Mouse (Mus musculus): ENCODE measurements around the gene Mex3a. TPM values are rescaled to one million over a fixed set of nuclear protein-coding genes. Genes with fewer than 3 reads are reported as not detected.

Gene Mex3a
- polyA plus RNA-seq, 1 experiment = 1.5 TPM

DNA sequence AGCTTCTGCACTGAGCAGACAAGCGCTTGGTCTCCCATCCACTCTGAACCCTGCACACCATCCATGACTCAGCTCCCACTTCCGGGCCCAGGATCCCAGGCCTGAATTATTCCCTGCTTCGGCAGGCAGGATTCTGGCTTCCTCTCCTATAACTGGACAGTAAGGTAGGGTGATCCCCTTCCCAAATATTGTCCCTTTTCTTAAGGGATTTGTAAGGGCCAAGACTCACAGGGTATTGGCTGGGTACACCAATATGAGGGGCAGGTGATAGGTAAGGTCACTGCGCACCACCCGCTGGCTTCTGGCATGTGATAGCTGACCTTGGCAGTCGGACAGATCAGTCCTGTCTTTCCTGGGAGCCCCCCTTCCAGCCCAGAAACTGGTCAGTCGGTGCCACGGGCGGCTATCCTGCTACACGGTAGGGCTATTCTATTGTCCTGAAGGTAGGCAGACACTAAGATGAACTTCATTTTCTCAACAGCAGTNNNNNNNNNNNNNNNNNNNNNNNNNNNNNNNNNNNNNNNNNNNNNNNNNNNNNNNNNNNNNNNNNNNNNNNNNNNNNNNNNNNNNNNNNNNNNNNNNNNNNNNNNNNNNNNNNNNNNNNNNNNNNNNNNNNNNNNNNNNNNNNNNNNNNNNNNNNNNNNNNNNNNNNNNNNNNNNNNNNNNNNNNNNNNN lies 36.3 kb upstream of the Mex3a start:
- Histone ChIP-seq H3K4me1 (ENCODE audit: control insufficient read depth, insufficient read depth, low read length) (peaks cover 17% of the 10 kb centered on the region), H3K4me3 (ENCODE audit: insufficient read depth, low read length) (no peak overlapping the region), H3K27ac (ENCODE audit: insufficient read depth, low read length) (no peak overlapping the region)
- TF ChIP-seq CTCF (IDR thresholded peaks at IDR 0.05; ENCODE audit: extremely low read depth, insufficient read depth, low read length) (no peak), POLR2A (IDR thresholded peaks at IDR 0.05; ENCODE audit: extremely low read depth, insufficient read depth, low read length) (no peak)

DNA sequence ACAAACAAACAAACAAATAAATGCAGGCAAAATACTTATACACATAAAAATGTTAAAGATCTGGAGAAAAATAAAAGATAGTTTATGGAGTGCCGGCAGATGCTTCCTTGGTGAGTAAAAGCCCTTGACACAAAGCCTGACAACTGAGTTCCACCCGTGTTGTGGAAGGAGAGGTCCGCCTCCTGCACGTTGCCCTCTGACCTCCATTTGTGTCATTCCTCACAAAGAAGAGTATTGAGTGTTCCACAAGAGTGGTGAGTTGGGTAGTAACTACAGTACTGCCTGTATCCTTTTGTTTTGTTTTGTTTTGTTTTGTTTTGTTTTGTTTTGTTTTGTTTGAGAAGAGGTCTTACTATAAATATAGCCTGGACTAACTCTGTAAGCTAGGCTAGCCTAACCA lies 32.6 kb upstream of the Mex3a start:
- TF ChIP-seq CTCF (IDR thresholded peaks at IDR 0.05; ENCODE audit: extremely low read depth, insufficient read depth, low read length) = no peak
- no peak for TF ChIP-seq POLR2A (IDR thresholded peaks at IDR 0.05; ENCODE audit: extremely low read depth, insufficient read depth, low read length)
- H3K27ac ChIP-seq (ENCODE audit: insufficient read depth, low read length) = no peak overlapping the region
- peaks cover 7% of the 10 kb centered on the region for H3K4me1 ChIP-seq (ENCODE audit: control insufficient read depth, insufficient read depth, low read length)
- no peak overlapping the region for H3K4me3 ChIP-seq (ENCODE audit: insufficient read depth, low read length)

DNA sequence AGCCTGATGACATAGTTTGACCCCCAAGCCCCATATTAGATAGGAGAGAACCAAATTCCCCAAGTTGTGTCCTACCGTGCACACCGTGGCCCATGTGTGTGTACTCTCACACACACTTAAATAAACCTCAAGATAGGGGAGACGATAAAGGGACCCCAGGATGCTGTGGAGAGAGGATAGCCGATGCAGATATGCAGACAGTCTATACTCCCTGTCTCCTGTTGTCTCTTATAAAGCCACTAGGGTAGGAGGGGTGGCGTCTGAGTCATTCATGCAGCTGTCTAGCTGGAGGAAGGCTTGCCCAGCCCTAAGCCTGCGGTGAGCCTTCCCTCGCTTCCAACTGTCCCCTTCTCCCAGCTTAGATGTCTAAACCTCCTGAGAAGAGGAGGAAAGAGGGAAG lies 32.1 kb upstream of the Mex3a start:
- Histone ChIP-seq H3K4me1 (ENCODE audit: control insufficient read depth, insufficient read depth, low read length) (peaks cover 5% of the 10 kb centered on the region), H3K27ac (ENCODE audit: insufficient read depth, low read length) (no peak overlapping the region), H3K4me3 (ENCODE audit: insufficient read depth, low read length) (no peak overlapping the region; the same call in 1 of the 2 replicates)
- TF ChIP-seq POLR2A (IDR thresholded peaks at IDR 0.05; ENCODE audit: extremely low read depth, insufficient read depth, low read length) (no peak), CTCF (IDR thresholded peaks at IDR 0.05; ENCODE audit: extremely low read depth, insufficient read depth, low read length) (no peak)

DNA sequence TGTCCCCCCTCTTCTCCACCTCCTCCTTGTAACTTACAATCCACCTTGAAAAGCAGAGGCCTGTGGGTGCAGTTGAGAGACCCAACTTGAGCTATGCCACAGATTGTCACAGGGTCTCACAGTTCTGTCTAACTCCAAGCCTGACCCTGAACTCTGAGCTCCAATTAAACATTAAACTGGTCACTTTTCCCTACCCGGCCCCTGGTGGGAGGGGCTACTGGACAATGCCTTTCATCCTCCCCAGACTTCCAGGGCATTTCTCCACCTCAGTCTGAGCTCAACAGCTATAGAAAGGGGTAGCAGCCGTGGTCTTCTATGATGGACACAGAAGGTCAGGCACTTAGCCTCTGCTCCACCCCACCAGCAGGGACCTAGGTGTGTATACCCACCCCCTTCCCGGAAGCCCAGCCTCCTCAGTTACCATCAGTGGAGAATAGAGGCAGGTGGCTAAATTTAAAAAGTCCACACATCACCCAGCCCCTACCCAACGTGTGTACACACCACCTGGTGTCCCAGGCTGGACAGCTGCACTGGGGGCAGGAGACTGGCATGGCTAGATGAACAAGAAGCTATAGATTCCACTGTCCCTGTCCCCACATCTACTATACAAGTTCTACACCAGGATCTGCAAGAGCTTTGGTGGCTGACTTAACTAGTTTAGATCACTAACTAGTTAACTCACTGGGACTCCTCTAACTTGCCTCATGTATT lies 31.4 kb upstream of the Mex3a start:
- H3K27ac ChIP-seq (ENCODE audit: insufficient read depth, low read length) = no peak overlapping the region
- peaks cover 2% of the 10 kb centered on the region for H3K4me1 ChIP-seq (ENCODE audit: control insufficient read depth, insufficient read depth, low read length)
- no peak for TF ChIP-seq POLR2A (IDR thresholded peaks at IDR 0.05; ENCODE audit: extremely low read depth, insufficient read depth, low read length)
- no peak for TF ChIP-seq CTCF (IDR thresholded peaks at IDR 0.05; ENCODE audit: extremely low read depth, insufficient read depth, low read length)
- peak overlapping the region; percentile 89; the same call in 1 of the 2 replicates for H3K4me3 ChIP-seq (ENCODE audit: insufficient read depth, low read length)

DNA sequence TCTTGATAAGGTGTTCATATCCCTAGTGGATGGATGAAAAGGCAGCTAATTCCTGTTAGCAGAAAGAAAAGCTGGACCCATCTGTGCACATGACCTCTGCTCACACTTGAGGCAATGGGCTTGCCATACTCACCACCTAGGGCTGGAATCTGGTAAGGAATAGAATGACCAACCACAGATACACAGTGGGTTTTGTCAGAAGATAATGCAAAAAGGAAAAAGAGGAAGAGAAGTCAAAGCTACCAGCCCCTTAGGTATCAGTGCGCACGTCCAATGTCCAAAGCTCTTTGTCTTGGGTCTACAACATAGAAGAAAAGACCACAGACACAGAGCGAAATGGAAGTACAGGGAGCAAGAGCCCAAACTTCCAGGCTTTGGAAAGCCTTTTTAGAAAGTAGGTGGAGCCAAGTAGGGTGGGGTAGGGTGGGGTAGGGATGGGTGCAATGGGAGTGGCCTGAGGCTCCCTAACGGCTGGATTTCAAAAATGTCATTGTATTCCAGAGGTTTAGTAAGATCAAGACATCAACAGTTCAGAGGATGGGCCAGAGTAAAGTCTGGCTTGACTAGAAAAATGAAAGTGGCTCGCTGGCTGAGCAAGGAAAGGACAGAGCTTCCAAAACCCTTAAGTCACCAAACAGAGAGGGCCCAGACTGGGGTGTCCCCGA lies 30.7 kb upstream of the Mex3a start:
- Histone ChIP-seq H3K4me3 (ENCODE audit: insufficient read depth, low read length) (peak overlapping the region; percentile 89), H3K27ac (ENCODE audit: insufficient read depth, low read length) (peak overlapping the region; percentile 65; the same call in 1 of the 2 replicates), H3K4me1 (ENCODE audit: control insufficient read depth, insufficient read depth, low read length) (peaks cover 2% of the 10 kb centered on the region)
- TF ChIP-seq POLR2A (IDR thresholded peaks at IDR 0.05; ENCODE audit: extremely low read depth, insufficient read depth, low read length) = no peak
- no peak for TF ChIP-seq CTCF (IDR thresholded peaks at IDR 0.05; ENCODE audit: extremely low read depth, insufficient read depth, low read length)

DNA sequence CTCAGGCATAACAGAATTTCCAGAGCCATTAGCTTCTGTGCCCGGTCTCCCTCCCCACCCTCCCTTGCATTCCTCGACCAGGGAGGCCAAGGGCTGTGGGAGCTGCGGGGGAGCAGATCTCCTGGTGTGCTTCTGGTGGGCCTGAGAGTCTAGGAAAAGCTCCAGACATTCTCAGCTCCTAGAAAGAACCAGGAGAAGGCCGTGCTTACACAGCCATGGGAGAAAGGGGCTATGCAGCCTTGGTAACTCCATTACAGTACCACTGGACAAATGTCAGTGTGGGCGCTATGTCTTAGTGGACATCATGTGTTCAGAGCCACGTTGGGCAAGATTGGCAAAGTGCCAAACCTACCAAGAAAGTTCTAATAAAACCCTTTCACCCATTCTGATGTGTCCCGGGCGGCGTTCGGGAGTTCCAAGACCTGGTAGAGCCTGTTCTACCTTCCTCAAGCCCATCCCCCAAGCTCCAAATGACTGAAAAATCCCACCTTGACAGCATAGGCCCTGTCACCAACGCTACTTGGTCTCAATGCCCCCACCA lies 30.1 kb upstream of the Mex3a start:
- Histone ChIP-seq H3K4me3 (ENCODE audit: insufficient read depth, low read length) (peak overlapping the region; percentile 89), H3K4me1 (ENCODE audit: control insufficient read depth, insufficient read depth, low read length) (peaks cover 2% of the 10 kb centered on the region), H3K27ac (ENCODE audit: insufficient read depth, low read length) (peak overlapping the region; percentile 65)
- no peak for TF ChIP-seq CTCF (IDR thresholded peaks at IDR 0.05; ENCODE audit: extremely low read depth, insufficient read depth, low read length)
- no peak for TF ChIP-seq POLR2A (IDR thresholded peaks at IDR 0.05; ENCODE audit: extremely low read depth, insufficient read depth, low read length)

DNA sequence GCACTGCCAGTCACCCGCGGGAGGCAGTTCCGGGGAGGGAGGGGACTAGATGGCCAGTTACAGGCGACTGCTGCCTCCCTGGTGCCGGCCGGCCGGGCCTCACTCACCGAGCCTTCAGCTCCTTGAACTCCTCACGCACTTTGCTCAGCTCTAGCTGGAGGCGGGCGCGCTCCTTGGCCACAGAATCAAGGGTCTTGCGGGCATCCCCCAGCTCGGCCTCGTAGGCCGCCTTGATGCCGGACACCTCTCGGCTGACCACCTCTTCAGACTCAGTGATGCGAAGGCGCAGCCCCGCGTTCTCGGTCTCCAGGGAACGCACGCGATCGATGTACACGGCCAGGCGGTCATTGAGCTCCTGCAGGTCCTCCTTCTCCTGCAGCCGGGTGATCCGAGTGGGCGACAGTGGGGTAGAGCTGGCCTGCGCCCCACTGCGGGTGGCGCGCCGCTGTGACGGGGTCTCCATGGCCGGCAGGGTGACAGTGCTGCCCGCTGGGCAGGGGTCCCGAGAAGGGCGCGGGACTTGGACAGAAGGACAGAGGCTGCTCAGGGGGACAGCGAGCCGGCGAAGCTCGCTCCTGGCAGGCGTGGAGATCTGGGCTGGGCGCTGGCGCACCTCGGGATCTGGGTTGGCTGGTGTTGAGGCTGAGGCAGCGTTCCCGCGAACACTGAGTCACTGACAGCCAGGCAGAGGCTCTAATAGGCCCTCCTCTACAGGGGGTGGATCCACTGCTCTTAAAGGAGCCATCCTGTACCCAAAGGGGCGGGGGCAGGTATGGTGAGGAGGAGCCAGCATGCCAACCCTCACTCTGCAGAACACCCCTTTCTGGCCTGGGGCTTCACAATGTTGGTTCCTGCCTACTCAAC lies 29.3 kb upstream of the Mex3a start:
- TF ChIP-seq POLR2A (IDR thresholded peaks at IDR 0.05; ENCODE audit: extremely low read depth, insufficient read depth, low read length) (peak; percentile 100), CTCF (IDR thresholded peaks at IDR 0.05; ENCODE audit: extremely low read depth, insufficient read depth, low read length) (no peak)
- peaks cover 2% of the 10 kb centered on the region for H3K4me1 ChIP-seq (ENCODE audit: control insufficient read depth, insufficient read depth, low read length)
- peak overlapping the region; percentile 79 for H3K27ac ChIP-seq (ENCODE audit: insufficient read depth, low read length)
- H3K4me3 ChIP-seq (ENCODE audit: insufficient read depth, low read length) = peak overlapping the region; percentile 89

DNA sequence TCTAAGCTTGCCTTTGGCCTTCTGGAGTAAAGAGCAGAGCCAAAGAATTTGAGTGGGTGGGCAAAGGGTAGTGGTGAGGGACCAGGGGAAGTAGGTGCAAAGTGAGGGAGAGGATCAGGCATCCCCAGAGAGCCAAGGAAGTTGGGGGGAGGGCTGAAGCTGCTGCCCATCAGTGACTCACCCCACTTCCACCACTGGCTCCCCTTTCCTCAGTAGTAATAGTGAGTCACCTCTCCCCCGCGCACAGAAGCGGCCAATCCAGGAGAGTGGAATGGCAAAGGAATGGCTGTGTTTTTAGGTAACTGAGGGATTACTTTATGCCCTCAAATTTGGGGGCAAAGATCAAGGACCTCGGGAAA lies 28.7 kb upstream of the Mex3a start:
- TF ChIP-seq CTCF (IDR thresholded peaks at IDR 0.05; ENCODE audit: extremely low read depth, insufficient read depth, low read length) (no peak), POLR2A (IDR thresholded peaks at IDR 0.05; ENCODE audit: extremely low read depth, insufficient read depth, low read length) (no peak)
- Histone ChIP-seq H3K27ac (ENCODE audit: insufficient read depth, low read length) (no peak overlapping the region), H3K4me1 (ENCODE audit: control insufficient read depth, insufficient read depth, low read length) (peaks cover 2% of the 10 kb centered on the region; the same call in 1 of the 2 replicates), H3K4me3 (ENCODE audit: insufficient read depth, low read length) (peak overlapping the region; percentile 89)
